Mouse (Mus musculus): Measurements from ENCODE around the gene Large2.

- no peak for TF ChIP-seq CTCF (conservative IDR thresholded peaks at IDR 0.05 in 1 of 2, IDR thresholded peaks at IDR 0.05 in 1 of 2; ENCODE audit: low read depth in 2 of 2, low read length in 2 of 2)
- no peak for TF ChIP-seq MAZ (IDR thresholded peaks at IDR 0.05; ENCODE audit: low read depth, low read length)
- no peak for TF ChIP-seq ELF1 (IDR thresholded peaks at IDR 0.05; ENCODE audit: low read depth, low read length)
Observed at GRCm38 (mm10) chr2:92360893-92361292, 13.8 kb downstream of the Large2 start.
